Mouse (Mus musculus): ENCODE measurements around the gene Amdhd2. TPM values are rescaled to one million over a fixed set of nuclear protein-coding genes. Genes with fewer than 3 reads are reported as not detected.

Amdhd2 gene
- total and polyA plus RNA-seq, 3 experiments = 0.64 TPM; not detected in 2

DNA sequence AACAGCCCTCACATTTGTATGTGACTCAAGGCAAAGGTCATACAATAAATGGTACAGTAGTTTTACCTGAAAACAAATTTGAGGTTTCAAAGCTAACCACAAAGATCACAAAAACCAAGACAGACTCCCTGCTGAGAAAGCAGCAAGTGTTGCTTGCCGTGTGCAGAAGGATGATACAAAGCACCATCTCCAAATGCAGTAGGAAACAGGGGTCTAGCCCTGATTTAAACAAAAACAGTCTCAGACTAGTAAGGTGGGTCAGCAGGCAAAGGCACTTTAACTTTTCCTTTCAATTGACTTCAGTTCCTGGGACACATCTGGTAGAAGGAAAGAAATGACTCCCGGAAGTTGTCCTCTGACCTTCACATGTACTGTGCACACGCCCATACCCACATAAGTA is 36.8 kb downstream of the Amdhd2 start:
- H3K27ac ChIP-seq (ENCODE audit: insufficient read depth, low read depth) = no peak overlapping the region
- dilution Hi-C loops (cut with MboI; ENCODE audit: extremely low pct_ligation_motif_present, extremely low pct_unique_long_range_greater_than_20kb, low sequenced_read_pairs) (no loop called here), in situ Hi-C loops (cut with MboI; ENCODE audit: low pct_ligation_motif_present, low pct_unique_long_range_greater_than_20kb, low sequenced_read_pairs) (no loop called here)
- no peak for TF ChIP-seq MXI1 (IDR thresholded peaks at IDR 0.05; ENCODE audit: low read depth, low read length)
- H3K9ac ChIP-seq (ENCODE audit: insufficient read depth, low read depth) = no peak overlapping the region
- peaks cover 1% of the 10 kb centered on the region for H3K9me3 ChIP-seq (replicated peaks; ENCODE audit: low read length)
- no peak overlapping the region for H3K4me3 ChIP-seq (replicated peaks in 1 of 3; ENCODE audit: low read depth in 2 of 3, low read length in 2 of 3, poor library complexity in 1 of 3)
- no peak overlapping the region for H3K4me2 ChIP-seq (ENCODE audit: insufficient read depth, low read depth, poor library complexity, severe bottlenecking)
- no peak for DNase-seq (ENCODE audit: extremely low read depth)
- peaks cover 26% of the 10 kb centered on the region for H3K79me2 ChIP-seq (replicated peaks; ENCODE audit: control insufficient read depth, extremely low read depth, insufficient read depth, poor library complexity, severe bottlenecking)
- peaks cover 6 to 31% of the 10 kb centered on the region in 2 experiments; a peak in 3 of 4 replicates for H3K4me1 ChIP-seq (ENCODE audit: control insufficient read depth in 1 of 2, insufficient read depth in 2 of 2)
- no peaks in the 10 kb centered on the region for H3K27me3 ChIP-seq (replicated peaks)
- H3K36me3 ChIP-seq (replicated peaks in 1 of 2; ENCODE audit: control insufficient read depth in 1 of 2, insufficient read depth in 1 of 2, low read length in 1 of 2) = peaks cover 0 to 10% of the 10 kb centered on the region in 2 experiments

DNA sequence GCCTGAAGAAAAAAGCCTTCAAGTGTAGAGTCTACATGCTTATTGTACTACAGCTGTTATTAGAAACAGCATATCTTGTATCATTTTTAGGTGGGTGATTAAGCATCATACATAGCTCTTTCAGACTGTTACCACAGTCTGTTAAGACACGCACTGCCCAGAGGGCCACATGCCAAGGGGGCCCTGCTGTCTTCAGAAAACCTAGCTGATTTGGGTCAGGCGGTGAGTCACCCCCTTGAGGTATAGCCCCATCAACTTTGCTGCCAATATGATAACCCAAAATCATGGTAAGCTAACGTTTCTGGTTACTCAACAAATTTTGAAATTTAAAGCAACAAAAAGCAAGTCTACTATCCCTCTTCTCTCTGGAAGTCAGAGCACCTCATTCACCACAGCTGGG is 44.1 kb downstream of the Amdhd2 start:
- TF ChIP-seq TCF12 (IDR thresholded peaks at IDR 0.05; ENCODE audit: low read depth, low read length) = no peak
- TF ChIP-seq MAX (IDR thresholded peaks at IDR 0.05; ENCODE audit: low read length) = no peak
- TF ChIP-seq ZNF384 (IDR thresholded peaks at IDR 0.05; ENCODE audit: low read depth, low read length) = no peak
- TF ChIP-seq MAZ (IDR thresholded peaks at IDR 0.05; ENCODE audit: low read depth, low read length) = no peak
- no peak for TF ChIP-seq MYC (IDR thresholded peaks at IDR 0.05; ENCODE audit: low read depth, low read length)
- TF ChIP-seq RAD21 (IDR thresholded peaks at IDR 0.05; ENCODE audit: low read depth, low read length) = no peak
- TF ChIP-seq RCOR1 (conservative IDR thresholded peaks at IDR 0.05; ENCODE audit: low read depth, low read length) = no peak
- TF ChIP-seq CHD1 (IDR thresholded peaks at IDR 0.05; ENCODE audit: low read depth, low read length) = no peak
- H3K27ac ChIP-seq (ENCODE audit: insufficient read depth, low read depth) = no peak overlapping the region
- H3K9ac ChIP-seq (ENCODE audit: insufficient read depth, low read depth) = no peak overlapping the region
- peaks cover 19% of the 10 kb centered on the region; the same call in 1 of the 2 replicates for H3K79me2 ChIP-seq (replicated peaks; ENCODE audit: control insufficient read depth, extremely low read depth, insufficient read depth, poor library complexity, severe bottlenecking)
- H3K27me3 ChIP-seq (replicated peaks) = no peaks in the 10 kb centered on the region
- peaks cover 0 to 10% of the 10 kb centered on the region in 2 experiments for H3K36me3 ChIP-seq (replicated peaks in 1 of 2; ENCODE audit: control insufficient read depth in 1 of 2, insufficient read depth in 1 of 2, low read length in 1 of 2)
- in situ Hi-C loops (cut with MboI; ENCODE audit: low pct_ligation_motif_present, low pct_unique_long_range_greater_than_20kb, low sequenced_read_pairs) = no loop called here
- no peak for DNase-seq (ENCODE audit: extremely low read depth)
- no peak overlapping the region for H3K4me2 ChIP-seq (ENCODE audit: insufficient read depth, low read depth, poor library complexity, severe bottlenecking)
- H3K9me3 ChIP-seq (replicated peaks; ENCODE audit: low read length) = peaks cover 2% of the 10 kb centered on the region
- no peak overlapping the region for H3K4me3 ChIP-seq (replicated peaks in 1 of 3; ENCODE audit: low read depth in 2 of 3, low read length in 2 of 3, poor library complexity in 1 of 3)
- H3K4me1 ChIP-seq (ENCODE audit: control insufficient read depth in 1 of 2, insufficient read depth in 2 of 2) = peaks cover under 1 to 2% of the 10 kb centered on the region in 2 experiments; a peak in 3 of 4 replicates
- dilution Hi-C loops (cut with MboI; ENCODE audit: extremely low pct_ligation_motif_present, extremely low pct_unique_long_range_greater_than_20kb, low sequenced_read_pairs) = no loop called here

DNA sequence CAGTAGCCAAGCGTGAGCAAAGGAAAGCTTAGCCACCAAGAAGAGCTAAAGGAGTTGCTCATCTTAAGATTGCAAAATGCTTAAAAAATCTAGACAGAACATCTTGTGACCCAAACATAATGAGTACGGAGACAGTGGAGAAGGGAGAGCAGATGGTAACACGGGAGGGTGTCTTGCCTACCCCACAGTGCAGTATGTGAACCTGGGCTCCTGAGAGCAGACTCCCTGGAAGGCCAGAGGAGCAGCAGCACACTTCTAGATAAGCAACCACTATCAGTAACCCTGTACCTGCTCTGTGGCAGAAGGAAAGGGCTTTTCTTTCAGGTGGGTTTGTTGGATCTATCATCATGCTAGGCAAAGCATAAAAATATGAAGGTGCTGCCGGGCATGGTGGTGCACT is 50.5 kb downstream of the Amdhd2 start:
- TF ChIP-seq RCOR1 (conservative IDR thresholded peaks at IDR 0.05; ENCODE audit: low read depth, low read length) = no peak
- TF ChIP-seq E2F4 (IDR thresholded peaks at IDR 0.05; ENCODE audit: insufficient replicate concordance, low read depth, low read length) = no peak
- no peak for TF ChIP-seq BHLHE40 (IDR thresholded peaks at IDR 0.05; ENCODE audit: low read depth, low read length)
- TF ChIP-seq JUND (conservative IDR thresholded peaks at IDR 0.05; ENCODE audit: low read depth, low read length) = no peak
- TF ChIP-seq POLR2A (IDR thresholded peaks at IDR 0.05; ENCODE audit: low read depth, low read length) = no peak
- TF ChIP-seq NELFE (IDR thresholded peaks at IDR 0.05; ENCODE audit: low read depth, low read length) = no peak
- no peak for TF ChIP-seq ZMIZ1 (IDR thresholded peaks at IDR 0.05; ENCODE audit: low read depth, low read length)
- TF ChIP-seq NRF1 (IDR thresholded peaks at IDR 0.05; ENCODE audit: low read depth, low read length) = no peak
- TF ChIP-seq KAT2A (IDR thresholded peaks at IDR 0.05; ENCODE audit: insufficient replicate concordance, low read length) = no peak
- no peak for TF ChIP-seq JUN (IDR thresholded peaks at IDR 0.05; ENCODE audit: insufficient read depth, low read depth, low read length)
- TF ChIP-seq RAD21 (IDR thresholded peaks at IDR 0.05; ENCODE audit: low read depth, low read length) = no peak
- no peak overlapping the region for H3K4me3 ChIP-seq (replicated peaks in 1 of 3; ENCODE audit: low read depth in 2 of 3, low read length in 2 of 3, poor library complexity in 1 of 3)
- no peak overlapping the region for H3K4me2 ChIP-seq (ENCODE audit: insufficient read depth, low read depth, poor library complexity, severe bottlenecking)
- in situ Hi-C loops (cut with MboI; ENCODE audit: low pct_ligation_motif_present, low pct_unique_long_range_greater_than_20kb, low sequenced_read_pairs) = no loop called here
- no peak overlapping the region for H3K9ac ChIP-seq (ENCODE audit: insufficient read depth, low read depth)
- peaks cover 0 to 20% of the 10 kb centered on the region in 2 experiments; a peak in 2 of 4 replicates for H3K4me1 ChIP-seq (ENCODE audit: control insufficient read depth in 1 of 2, insufficient read depth in 2 of 2)
- no peak for DNase-seq (ENCODE audit: extremely low read depth)
- no peak overlapping the region for H3K27ac ChIP-seq (ENCODE audit: insufficient read depth, low read depth)
- H3K27me3 ChIP-seq (replicated peaks) = no peaks in the 10 kb centered on the region
- H3K36me3 ChIP-seq (replicated peaks in 1 of 2; ENCODE audit: control insufficient read depth in 1 of 2, insufficient read depth in 1 of 2, low read length in 1 of 2) = peaks cover 8 to 27% of the 10 kb centered on the region in 2 experiments
- H3K9me3 ChIP-seq (replicated peaks; ENCODE audit: low read length) = no peaks in the 10 kb centered on the region
- peaks cover 4% of the 10 kb centered on the region; the same call in 1 of the 2 replicates for H3K79me2 ChIP-seq (replicated peaks; ENCODE audit: control insufficient read depth, extremely low read depth, insufficient read depth, poor library complexity, severe bottlenecking)
- dilution Hi-C loops (cut with MboI; ENCODE audit: extremely low pct_ligation_motif_present, extremely low pct_unique_long_range_greater_than_20kb, low sequenced_read_pairs) = no loop called here
